Mouse (Mus musculus): ENCODE data around the gene Syn3. TPM values are rescaled to one million over a fixed set of nuclear protein-coding genes. Genes with fewer than 3 reads are reported as not detected.

The Syn3 gene
- polyA plus RNA-seq, 2 experiments: 0.11 to 0.14 TPM

- Histone ChIP-seq H3K4me1 (replicated peaks; ENCODE audit: control insufficient read depth in 2 of 2, insufficient read depth in 2 of 2, low read length in 1 of 2) (no peaks in the 10 kb centered on the region), H3K9me3 (ENCODE audit: control insufficient read depth, low read length) (no peaks in the 10 kb centered on the region), H3K27me3 (ENCODE audit: control insufficient read depth, insufficient read depth, low read length) (no peaks in the 10 kb centered on the region), H3K9ac (replicated peaks) (no peak overlapping the region), H3K4me2 (ENCODE audit: low read depth) (no peak overlapping the region), H3K36me3 (replicated peaks; ENCODE audit: control insufficient read depth, insufficient read depth, low read depth) (no peaks in the 10 kb centered on the region), H3K27ac (no peak overlapping the region), H3K4me3 (ENCODE audit: insufficient read depth in 1 of 2, low read depth in 2 of 2, low read length in 2 of 2) (no peak overlapping the region)
- DNase-seq (ENCODE audit: low read depth in 3 of 3, low spot score in 3 of 3) (no peak), ATAC-seq (ENCODE audit: insufficient read depth) (no peak)
- TF ChIP-seq EP300 (IDR thresholded peaks at IDR 0.05; ENCODE audit: low read depth) (no peak), CTCF (IDR thresholded peaks at IDR 0.05; ENCODE audit: low read depth) (no peak)
- 69% methylated on average over 3 of the region's 3 CpGs for WGBS (ENCODE audit: insufficient replicate concordance)
Measured at GRCm38 (mm10) chr10:86312976-86313375, 185.7 kb downstream of the Syn3 start.

GRCm38 (mm10) chr10:86310527-86310926 is 188.2 kb downstream of the Syn3 start:
- no peak for ATAC-seq (ENCODE audit: insufficient read depth)
- 55% methylated on average over 6 of the region's 6 CpGs for WGBS (ENCODE audit: insufficient replicate concordance)

GRCm38 (mm10) chr10:86307235-86307634 is 191.5 kb downstream of the Syn3 start:
- no peaks in the 10 kb centered on the region for H3K36me3 ChIP-seq (replicated peaks; ENCODE audit: control insufficient read depth, insufficient read depth, low read depth)
- no peak overlapping the region for H3K27ac ChIP-seq
- ATAC-seq (ENCODE audit: insufficient read depth) (no peak), DNase-seq (ENCODE audit: low read depth in 3 of 3, low spot score in 3 of 3) (no peak)
- H3K9ac ChIP-seq (replicated peaks): no peak overlapping the region
- H3K4me3 ChIP-seq (ENCODE audit: insufficient read depth in 1 of 2, low read depth in 2 of 2, low read length in 2 of 2): no peak overlapping the region
- H3K9me3 ChIP-seq (ENCODE audit: control insufficient read depth, low read length): no peaks in the 10 kb centered on the region
- TF ChIP-seq CTCF (IDR thresholded peaks at IDR 0.05; ENCODE audit: low read depth) (no peak), EP300 (IDR thresholded peaks at IDR 0.05; ENCODE audit: low read depth) (no peak)
- no peaks in the 10 kb centered on the region for H3K27me3 ChIP-seq (ENCODE audit: control insufficient read depth, insufficient read depth, low read length)
- H3K4me2 ChIP-seq (ENCODE audit: low read depth): no peak overlapping the region
- 0 out of 4 replicates have a peak, but pooled peaks cover 0 to 2% of the 10 kb centered on the region in 2 experiments for H3K4me1 ChIP-seq (replicated peaks; ENCODE audit: control insufficient read depth in 2 of 2, insufficient read depth in 2 of 2, low read length in 1 of 2)
- WGBS (ENCODE audit: insufficient replicate concordance): 56% methylated on average over 4 of the region's 4 CpGs

More at GRCm38 (mm10) chr10:86310527-86310926, 188.2 kb downstream of the Syn3 start:
- no peak overlapping the region for H3K4me2 ChIP-seq (ENCODE audit: low read depth)
- no peak overlapping the region for H3K27ac ChIP-seq
- H3K9me3 ChIP-seq (ENCODE audit: control insufficient read depth, low read length): no peaks in the 10 kb centered on the region
- H3K36me3 ChIP-seq (replicated peaks; ENCODE audit: control insufficient read depth, insufficient read depth, low read depth): no peaks in the 10 kb centered on the region
- H3K27me3 ChIP-seq (ENCODE audit: control insufficient read depth, insufficient read depth, low read length): no peaks in the 10 kb centered on the region
- TF ChIP-seq EP300 (IDR thresholded peaks at IDR 0.05; ENCODE audit: low read depth) (no peak), CTCF (IDR thresholded peaks at IDR 0.05; ENCODE audit: low read depth) (no peak)
- no peak for DNase-seq (ENCODE audit: low read depth in 3 of 3, low spot score in 3 of 3)
- H3K4me3 ChIP-seq (ENCODE audit: insufficient read depth in 1 of 2, low read depth in 2 of 2, low read length in 2 of 2): no peak overlapping the region
- no peak overlapping the region for H3K9ac ChIP-seq (replicated peaks)
- no peaks in the 10 kb centered on the region for H3K4me1 ChIP-seq (replicated peaks; ENCODE audit: control insufficient read depth in 2 of 2, insufficient read depth in 2 of 2, low read length in 1 of 2)

GRCm38 (mm10) chr10:86304583-86304982 is 194.1 kb downstream of the Syn3 start:
- H3K4me1 ChIP-seq (replicated peaks; ENCODE audit: control insufficient read depth in 2 of 2, insufficient read depth in 2 of 2, low read length in 1 of 2): 0 out of 4 replicates have a peak, but pooled peaks cover 0 to 3% of the 10 kb centered on the region in 2 experiments
- 24% methylated on average over 2 of the region's 2 CpGs for whole genome bisulfite sequencing (ENCODE audit: insufficient replicate concordance)
- DNase-seq (ENCODE audit: low read depth in 3 of 3, low spot score in 3 of 3) (no peak), ATAC-seq (ENCODE audit: insufficient read depth) (no peak)
- H3K4me2 ChIP-seq (ENCODE audit: low read depth): no peak overlapping the region
- TF ChIP-seq EP300 (IDR thresholded peaks at IDR 0.05; ENCODE audit: low read depth) (no peak), CTCF (IDR thresholded peaks at IDR 0.05; ENCODE audit: low read depth) (no peak)
- H3K36me3 ChIP-seq (replicated peaks; ENCODE audit: control insufficient read depth, insufficient read depth, low read depth): no peaks in the 10 kb centered on the region
- no peak overlapping the region for H3K4me3 ChIP-seq (ENCODE audit: insufficient read depth in 1 of 2, low read depth in 2 of 2, low read length in 2 of 2)
- H3K27ac ChIP-seq: no peak overlapping the region
- no peaks in the 10 kb centered on the region for H3K9me3 ChIP-seq (ENCODE audit: control insufficient read depth, low read length)
- peaks cover 20% of the 10 kb centered on the region for H3K27me3 ChIP-seq (ENCODE audit: control insufficient read depth, insufficient read depth, low read length)
- H3K9ac ChIP-seq (replicated peaks): no peak overlapping the region

GRCm38 (mm10) chr10:86303495-86303876 is 195.2 kb downstream of the Syn3 start:
- TF ChIP-seq CTCF (IDR thresholded peaks at IDR 0.05; ENCODE audit: low read depth): no peak
- TF ChIP-seq EP300 (IDR thresholded peaks at IDR 0.05; ENCODE audit: low read depth): no peak

More at GRCm38 (mm10) chr10:86303495-86303876, 195.2 kb downstream of the Syn3 start:
- no peak overlapping the region for H3K9ac ChIP-seq (replicated peaks)
- no peak for ATAC-seq (ENCODE audit: insufficient read depth)
- peaks cover 28% of the 10 kb centered on the region for H3K27me3 ChIP-seq (ENCODE audit: control insufficient read depth, insufficient read depth, low read length)
- no peak overlapping the region for H3K27ac ChIP-seq
- H3K4me1 ChIP-seq (replicated peaks; ENCODE audit: control insufficient read depth in 2 of 2, insufficient read depth in 2 of 2, low read length in 1 of 2): 0 out of 4 replicates have a peak, but pooled peaks cover 0 to 3% of the 10 kb centered on the region in 2 experiments
- DNase-seq (ENCODE audit: low read depth in 3 of 3, low spot score in 3 of 3): no peak
- 31% methylated on average over 2 of the region's 2 CpGs for WGBS (ENCODE audit: insufficient replicate concordance)
- no peak overlapping the region for H3K4me3 ChIP-seq (ENCODE audit: insufficient read depth in 1 of 2, low read depth in 2 of 2, low read length in 2 of 2)
- no peaks in the 10 kb centered on the region for H3K9me3 ChIP-seq (ENCODE audit: control insufficient read depth, low read length)
- H3K36me3 ChIP-seq (replicated peaks; ENCODE audit: control insufficient read depth, insufficient read depth, low read depth): no peaks in the 10 kb centered on the region
- H3K4me2 ChIP-seq (ENCODE audit: low read depth): no peak overlapping the region
